In genomic region chr6:34597316-34597715, GRCm38 (mm10) we compare ENCODE assay signal across 14 mouse cellular contexts. TPM values are rescaled to one million over a fixed set of nuclear protein-coding genes. Genes with fewer than 3 reads are reported as not detected.
DNase-seq lines count a peak whose midpoint lies in the region; ATAC-seq and TF ChIP-seq lines count a peak whose summit lies in the region.
"Had no signal": no experiment of that assay in that cellular context is flagged by ENCODE, and none has a peak within 500 bp of the region (broad histone marks: within the 10 kb centered on the region; RNA-seq: fewer than 3 reads in every experiment).

No protein-coding gene starts in this region.

- H3K9me3 ChIP-seq in heart, embryonic 15.5 days (replicated peaks), result no peaks in the 10 kb centered on the region
- H3K9me3 ChIP-seq in lung, embryonic 16.5 days (ENCODE audit: control insufficient read depth, low read length), result no peaks in the 10 kb centered on the region
- H3K9me3 ChIP-seq: hindbrain, embryonic 15.5 days had no signal

- DNase-seq in heart, postnatal 4 days, result no peak
- DNase-seq in lung, postnatal 25 days (ENCODE audit: low spot score), result no peak
- DNase-seq in left cerebral cortex, adult 8-10 months (ENCODE audit: low spot score in 2 of 2), result no peak
- no peak for DNase-seq in liver
- DNase-seq: cerebellum, adult 11-12 months; gastrocnemius, postnatal 25 days; kidney, postnatal 10 days had no signal

- H3K4me1 ChIP-seq in heart, embryonic 15.5 days (replicated peaks), result peaks cover 38% of the 10 kb centered on the region
- H3K4me1 ChIP-seq in lung, embryonic 16.5 days (replicated peaks; ENCODE audit: control insufficient read depth, insufficient read depth, low read length), result peaks cover 11% of the 10 kb centered on the region
- peaks cover 12% of the 10 kb centered on the region; the same call in 1 of the 2 replicates for H3K4me1 ChIP-seq in embryonic fibroblast, embryonic 13.5 days (ENCODE audit: control insufficient read depth, insufficient read depth, low read length)

- no peak overlapping the region for H3K4me3 ChIP-seq in heart, embryonic 15.5 days
- no peak overlapping the region for H3K4me3 ChIP-seq in lung, embryonic 16.5 days (ENCODE audit: low read length)
- H3K4me3 ChIP-seq in embryonic fibroblast, embryonic 13.5 days (ENCODE audit: insufficient read depth, low read length), result no peak overlapping the region

- H3K9ac ChIP-seq in heart, embryonic 15.5 days, result no peak overlapping the region
- H3K9ac ChIP-seq in lung, embryonic 16.5 days (ENCODE audit: low read length), result no peak overlapping the region
- H3K9ac ChIP-seq: hindbrain, embryonic 15.5 days had no signal

- no peak for TF ChIP-seq POLR2A in embryonic fibroblast, embryonic 13.5 days (IDR thresholded peaks at IDR 0.05; ENCODE audit: low read depth, low read length)

- no peak for TF ChIP-seq CTCF in embryonic fibroblast, embryonic 13.5 days (IDR thresholded peaks at IDR 0.05; ENCODE audit: borderline replicate concordance, insufficient read depth, low read length)

- H3K27ac ChIP-seq in heart, embryonic 15.5 days, result peak overlapping the region; percentile 89
- peak overlapping the region; percentile 77 for H3K27ac ChIP-seq in lung, embryonic 16.5 days (ENCODE audit: low read length)
- H3K27ac ChIP-seq in embryonic fibroblast, embryonic 13.5 days (ENCODE audit: insufficient read depth, low read length), result peak overlapping the region; percentile 99
- H3K27ac ChIP-seq: hindbrain, embryonic 15.5 days had no signal

- H3K36me3 ChIP-seq in heart, embryonic 15.5 days, result no peaks in the 10 kb centered on the region
- H3K36me3 ChIP-seq in lung, embryonic 16.5 days (ENCODE audit: control insufficient read depth, insufficient read depth, low read length), result no peaks in the 10 kb centered on the region
- H3K36me3 ChIP-seq: hindbrain, embryonic 15.5 days had no signal

- no peak for ATAC-seq in heart, embryonic 15.5 days (replicated peaks; ENCODE audit: insufficient number of reproducible peaks, insufficient read depth, low FRiP score, low read depth)
- no peak for ATAC-seq in lung, embryonic 16.5 days (ENCODE audit: low read depth)
- ATAC-seq: forebrain, embryonic 16.5 days had no signal

- 0 out of 2 replicates have a peak overlapping the region, but pooled peaks have one; percentile 63 for H3K4me2 ChIP-seq in heart, embryonic 15.5 days
- 0 out of 2 replicates have a peak overlapping the region, but pooled peaks have one; percentile 47 for H3K4me2 ChIP-seq in lung, embryonic 16.5 days (ENCODE audit: low read depth, low read length)

- no peaks in the 10 kb centered on the region for H3K27me3 ChIP-seq in heart, embryonic 15.5 days
- no peaks in the 10 kb centered on the region for H3K27me3 ChIP-seq in lung, embryonic 16.5 days (ENCODE audit: control insufficient read depth, insufficient read depth, low read depth, low read length)
- H3K27me3 ChIP-seq: hindbrain, embryonic 15.5 days had no signal

- WGBS in heart, embryonic 15.5 days, result 66% methylated on average over 3 of the region's 3 CpGs
- WGBS in lung, embryonic 16.5 days, result 54% methylated on average over 3 of the region's 3 CpGs

RNA-seq across cellular contexts. Expression of gene Cald1, which starts 1.0 kb away (rescaled TPM):
- 164 TPM in 2 replicates for polyA plus RNA-seq in heart, embryonic 15.5 days (2015; fragmentation: Nextera tagmentation; extraction: Ambion mirVana)
- 100 to 1,000 TPM; 118 to 131 TPM for total RNA-seq in heart, postnatal 4 days (2021)
- 243 and 279 TPM in 2 replicates for polyA plus RNA-seq in lung, embryonic 16.5 days (2015; fragmentation: Nextera tagmentation; extraction: Ambion mirVana)
- polyA plus RNA-seq in embryonic fibroblast, embryonic 13.5 days (2011; ENCODE audit: insufficient read length, low read depth, missing spikeins), result 1,420 and 1,765 TPM in 2 replicates
- total RNA-seq in left cerebral cortex, adult 8-10 months (2022), result 10 to 100 TPM; 18.9 to 22.6 (median 20.5) TPM
- total RNA-seq: common myeloid progenitor, adult 5-6 weeks; megakaryocyte-erythroid progenitor cell, adult 5-6 weeks had no signal
